Mouse (Mus musculus) neural tube, embryonic 12.5 days (tissue): ENCODE measurements around the gene Gm28035. TPM values are rescaled to one million over a fixed set of nuclear protein-coding genes. Genes with fewer than 3 reads are reported as not detected.

Experiments used
- ATAC-seq: fragments of 200-750 bp; cut with Nextera tagmentation; 2 replicates; pipeline ENCODE4 v1.8.0; 2017; ENCODE audit warnings: low read depth, mild to moderate bottlenecking, moderate TSS enrichment, moderate library complexity; ENCODE audit not compliant: low FRiP score
- H3K27ac ChIP-seq: fragments of 300-500 bp; sonication (generic); 2 replicates; pipeline ENCODE4 v1.5.1; 2016
- H3K27me3 ChIP-seq: fragments of 300-500 bp; sonication (generic); replicated peaks from 2 replicates; pipeline ENCODE4 v1.6.1; 2016; ENCODE audit warnings: mild to moderate bottlenecking
- H3K36me3 ChIP-seq: fragments of 300-500 bp; sonication (generic); 2 replicates; pipeline ENCODE4 v1.6.1; 2016; ENCODE audit warnings: mild to moderate bottlenecking
- H3K4me1 ChIP-seq: fragments of 300-500 bp; sonication (generic); 2 replicates; pipeline ENCODE4 v1.6.1; 2016
- H3K4me2 ChIP-seq: fragments of 300-500 bp; sonication (generic); replicated peaks from 2 replicates; pipeline ENCODE4 v1.6.1; 2016; ENCODE audit warnings: mild to moderate bottlenecking
- H3K4me3 ChIP-seq: fragments of 300-500 bp; sonication (generic); 2 replicates; pipeline ENCODE4 v1.5.1; 2016
- H3K9ac ChIP-seq: fragments of 300-500 bp; sonication (generic); 2 replicates; pipeline ENCODE4 v1.6.1; 2016; ENCODE audit warnings: mild to moderate bottlenecking
- H3K9me3 ChIP-seq: fragments of 300-500 bp; sonication (generic); 2 replicates; pipeline ENCODE4 v1.6.1; 2016; ENCODE audit warnings: mild to moderate bottlenecking
- WGBS: fragments of 180-500 bp; shearing (Covaris S2); methylation state at CpG from one replicate; pipeline ENCODE4 v1.1.7; 2016; 5-methylcytosine and 5-hydroxymethylcytosine counted together
- polyA plus RNA-seq: library from polyadenylated mRNA; unstranded; fragments of >200 nt; fragmentation: Nextera tagmentation; extraction: Ambion mirVana; gene quantifications from 2 replicates; pipeline ENCODE4 v1.2.1, GENCODE M21; 2016

Gene Gm28035
- polyA plus RNA-seq, 1 experiment from 2014 or later = 0.34 TPM

DNA sequence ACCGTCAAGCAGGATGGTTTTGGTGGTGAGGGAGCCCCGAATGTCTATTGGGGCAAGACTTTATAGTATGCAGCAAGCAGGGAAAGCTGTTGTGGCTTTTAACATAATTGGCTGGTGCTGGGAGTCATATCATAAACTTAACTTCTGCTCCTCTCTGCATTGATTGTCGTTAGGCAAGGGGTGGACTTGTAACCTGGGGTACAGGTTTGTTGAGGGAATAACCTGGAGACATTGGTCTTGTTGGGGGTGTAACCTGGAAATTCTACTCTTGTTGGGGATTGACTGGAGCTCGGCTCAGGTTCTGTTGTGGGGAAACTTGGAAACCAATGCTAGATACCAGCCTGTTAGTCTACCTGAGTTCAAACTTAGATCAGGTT lies 28.2 kb upstream of the Gm28035 start:
- 69% methylated on average over 4 of the region's 4 CpGs for WGBS

DNA sequence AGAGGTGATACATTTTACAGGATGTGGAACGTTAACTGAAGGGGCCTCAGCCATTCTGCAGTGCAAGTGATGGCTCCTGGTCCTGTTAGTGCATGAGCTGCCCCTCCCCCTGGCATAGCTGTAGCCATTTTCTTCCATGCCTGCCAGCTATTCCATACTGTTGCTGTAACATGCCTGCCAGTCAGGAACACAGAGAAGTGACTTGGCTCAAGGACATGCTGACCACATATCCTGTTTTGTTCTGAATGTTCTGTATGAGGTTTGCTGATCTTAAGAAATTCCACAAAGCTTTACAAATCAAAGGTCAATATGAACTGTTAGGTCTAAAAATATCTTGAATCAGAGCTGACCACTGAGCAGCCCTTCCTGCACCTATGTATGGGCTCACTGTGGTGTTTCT lies 27.4 kb upstream of the Gm28035 start:
- Histone ChIP-seq H3K4me3 (no peak overlapping the region), H3K4me1 (no peaks in the 10 kb centered on the region), H3K9ac (no peak overlapping the region), H3K27ac (no peak overlapping the region), H3K36me3 (no peaks in the 10 kb centered on the region), H3K4me2 (no peak overlapping the region), H3K27me3 (no peaks in the 10 kb centered on the region), H3K9me3 (no peaks in the 10 kb centered on the region)
- ATAC-seq = no peak
- 90% methylated on average over 1 of the region's 1 CpGs for WGBS

More for the DNA sequence above, 28.2 kb upstream of the Gm28035 start:
- no peak overlapping the region for H3K9ac ChIP-seq
- no peaks in the 10 kb centered on the region for H3K27me3 ChIP-seq
- no peak for ATAC-seq
- H3K4me1 ChIP-seq = no peaks in the 10 kb centered on the region
- H3K9me3 ChIP-seq = no peaks in the 10 kb centered on the region
- no peak overlapping the region for H3K4me3 ChIP-seq
- H3K27ac ChIP-seq = no peak overlapping the region
- no peaks in the 10 kb centered on the region for H3K36me3 ChIP-seq
- no peak overlapping the region for H3K4me2 ChIP-seq

DNA sequence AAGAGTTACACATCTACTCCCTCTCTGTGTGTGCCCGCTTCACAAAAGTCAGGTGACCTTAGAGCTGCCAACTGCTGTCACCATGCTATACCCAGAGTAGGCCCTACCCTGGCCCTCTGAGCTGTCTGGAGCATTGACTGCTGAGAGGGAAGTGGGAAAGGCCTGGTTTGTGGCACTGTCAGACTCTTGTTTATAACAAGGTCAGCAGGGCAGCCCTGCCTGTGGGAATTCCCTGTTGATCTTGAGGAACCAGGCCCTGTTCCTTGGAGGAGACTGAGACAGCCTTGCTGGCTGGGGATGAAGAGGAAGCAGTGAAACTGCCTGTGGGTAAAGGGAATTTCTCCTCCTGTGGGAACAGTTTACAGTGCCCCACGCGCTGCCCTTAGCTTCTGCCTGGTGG lies 25.6 kb upstream of the Gm28035 start:
- Histone ChIP-seq H3K4me2 (no peak overlapping the region), H3K9ac (no peak overlapping the region), H3K9me3 (no peaks in the 10 kb centered on the region), H3K36me3 (no peaks in the 10 kb centered on the region), H3K27me3 (no peaks in the 10 kb centered on the region), H3K4me3 (no peak overlapping the region), H3K27ac (no peak overlapping the region), H3K4me1 (no peaks in the 10 kb centered on the region)
- no peak for ATAC-seq
- 90% methylated on average over 3 of the region's 3 CpGs for WGBS

DNA sequence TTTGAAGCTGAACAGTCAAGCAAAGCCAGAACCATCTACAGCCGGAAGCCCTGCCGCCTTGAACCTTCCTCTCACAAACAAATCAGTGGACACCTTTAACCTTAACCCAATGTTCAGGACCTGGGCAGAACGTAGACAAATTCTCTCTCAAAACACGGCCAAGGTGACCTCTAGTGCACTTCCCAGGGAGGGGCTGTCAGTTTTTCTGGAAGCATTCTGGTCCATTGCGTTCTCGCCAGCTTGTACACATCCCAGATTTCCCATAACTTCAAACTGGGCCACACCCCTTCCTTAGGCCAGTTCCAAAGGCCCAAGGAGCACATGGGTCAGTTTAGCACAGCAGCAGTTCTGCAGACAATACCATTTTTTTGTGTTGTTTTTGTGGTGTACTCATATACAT lies 24.9 kb upstream of the Gm28035 start:
- no peak overlapping the region for H3K4me2 ChIP-seq
- H3K27me3 ChIP-seq = no peaks in the 10 kb centered on the region
- H3K9ac ChIP-seq = no peak overlapping the region
- no peaks in the 10 kb centered on the region for H3K36me3 ChIP-seq
- ATAC-seq = no peak
- no peaks in the 10 kb centered on the region for H3K9me3 ChIP-seq
- no peak overlapping the region for H3K4me3 ChIP-seq
- 83% methylated on average over 6 of the region's 6 CpGs for WGBS
- no peak overlapping the region for H3K27ac ChIP-seq
- no peaks in the 10 kb centered on the region for H3K4me1 ChIP-seq

DNA sequence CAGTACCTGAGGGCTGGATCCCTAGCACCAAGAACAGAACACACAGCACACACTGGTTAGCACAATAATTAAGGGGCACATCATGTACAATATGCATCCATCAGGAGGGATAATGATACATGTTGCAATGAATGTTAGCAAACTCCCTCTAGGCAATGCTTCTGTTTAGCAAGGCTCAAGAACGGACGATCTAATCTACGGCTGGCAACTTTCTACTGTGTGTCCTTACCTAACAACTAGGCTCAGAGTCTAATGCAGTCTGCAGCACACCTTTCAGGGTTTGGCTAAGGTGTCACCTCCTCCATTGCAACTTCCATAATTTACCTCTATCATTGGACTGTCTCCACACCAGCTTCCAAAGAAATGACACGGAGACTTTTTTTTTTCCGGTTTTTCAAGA lies 24.1 kb upstream of the Gm28035 start:
- ATAC-seq = no peak
- 96% methylated on average over 5 of the region's 5 CpGs for WGBS
- no peaks in the 10 kb centered on the region for H3K27me3 ChIP-seq

DNA sequence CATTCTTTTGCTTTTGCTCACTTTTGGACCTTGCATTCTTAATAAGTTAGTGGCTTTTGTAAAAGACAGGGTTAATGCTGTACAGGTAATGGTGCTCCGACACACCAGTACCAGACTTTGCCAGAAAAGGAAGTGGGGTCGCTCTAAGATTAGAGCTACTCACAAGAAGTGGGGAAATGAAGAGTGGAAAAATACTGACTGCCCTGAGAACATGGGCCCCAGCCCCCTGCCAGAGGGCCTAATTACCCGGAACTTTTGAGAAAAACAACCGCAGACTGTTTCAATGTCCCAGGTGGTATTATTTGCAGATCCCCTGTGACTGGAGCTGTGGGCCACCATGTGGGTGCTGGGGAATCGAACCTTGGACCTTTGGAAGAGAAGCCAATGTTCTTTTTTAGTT lies 4.8 kb upstream of the Gm28035 start:
- 86% methylated on average over 5 of the region's 5 CpGs for WGBS
- no peak overlapping the region for H3K27ac ChIP-seq
- peaks cover 30% of the 10 kb centered on the region for H3K4me1 ChIP-seq
- H3K27me3 ChIP-seq = no peaks in the 10 kb centered on the region
- H3K9ac ChIP-seq = no peak overlapping the region
- H3K4me2 ChIP-seq = no peak overlapping the region
- H3K4me3 ChIP-seq = no peak overlapping the region
- H3K9me3 ChIP-seq = no peaks in the 10 kb centered on the region
- peaks cover 11% of the 10 kb centered on the region for H3K36me3 ChIP-seq
- no peak for ATAC-seq

More for the DNA sequence above, 24.1 kb upstream of the Gm28035 start:
- H3K4me2 ChIP-seq = no peak overlapping the region
- no peak overlapping the region for H3K4me3 ChIP-seq
- H3K4me1 ChIP-seq = no peaks in the 10 kb centered on the region
- no peaks in the 10 kb centered on the region for H3K9me3 ChIP-seq
- H3K9ac ChIP-seq = no peak overlapping the region
- H3K27ac ChIP-seq = no peak overlapping the region
- no peaks in the 10 kb centered on the region for H3K36me3 ChIP-seq

DNA sequence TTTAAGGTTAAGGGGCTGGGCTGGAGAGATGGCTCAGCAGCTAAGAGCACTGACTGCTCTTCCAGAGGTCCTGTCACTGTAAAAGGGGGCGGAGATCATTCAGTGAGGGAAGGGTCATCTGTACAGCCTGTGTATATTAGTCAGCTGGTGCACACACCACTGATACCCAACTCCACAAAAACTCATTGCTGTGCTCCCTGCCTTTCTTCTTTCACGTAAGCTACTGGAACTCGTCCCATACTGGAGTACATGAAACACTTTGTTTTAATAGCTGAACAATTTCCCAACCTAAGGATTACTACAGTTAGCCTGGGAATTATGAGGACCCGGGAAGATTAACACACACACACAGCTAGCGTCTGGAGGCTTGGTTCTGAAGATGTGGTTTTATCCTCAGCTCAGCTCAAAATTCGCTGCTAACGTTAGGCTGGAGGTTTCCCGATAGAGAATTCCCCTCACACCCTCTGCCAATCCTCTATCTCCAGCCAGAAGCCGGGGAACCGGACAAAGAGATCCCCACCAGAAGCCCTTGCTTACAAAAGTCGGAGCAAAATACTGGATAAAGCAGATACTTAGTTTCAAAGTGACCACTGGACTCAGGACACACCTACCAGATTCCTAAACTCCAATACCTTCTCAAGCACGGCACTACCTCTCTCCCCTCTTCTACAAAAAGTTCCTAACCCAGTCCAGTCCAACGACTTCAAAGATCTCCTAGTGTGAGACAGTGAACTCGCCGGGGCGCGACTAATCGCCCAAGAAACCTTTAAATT lies 3.8 kb upstream of the Gm28035 start:
- 4% methylated on average over 18 of the region's 18 CpGs for WGBS
- peak overlapping the region; percentile 94 for H3K4me2 ChIP-seq
- H3K9ac ChIP-seq = peak overlapping the region; percentile 83
- peaks cover 32% of the 10 kb centered on the region for H3K4me1 ChIP-seq
- H3K4me3 ChIP-seq = peak overlapping the region; percentile 89
- H3K27me3 ChIP-seq = no peaks in the 10 kb centered on the region
- 0 out of 2 replicates have a peak overlapping the region, but pooled peaks have one; percentile 83 for H3K27ac ChIP-seq
- H3K9me3 ChIP-seq = no peaks in the 10 kb centered on the region
- peak; percentile 27; the same call in 1 of the 2 replicates for ATAC-seq
- H3K36me3 ChIP-seq = peaks cover 21% of the 10 kb centered on the region

DNA sequence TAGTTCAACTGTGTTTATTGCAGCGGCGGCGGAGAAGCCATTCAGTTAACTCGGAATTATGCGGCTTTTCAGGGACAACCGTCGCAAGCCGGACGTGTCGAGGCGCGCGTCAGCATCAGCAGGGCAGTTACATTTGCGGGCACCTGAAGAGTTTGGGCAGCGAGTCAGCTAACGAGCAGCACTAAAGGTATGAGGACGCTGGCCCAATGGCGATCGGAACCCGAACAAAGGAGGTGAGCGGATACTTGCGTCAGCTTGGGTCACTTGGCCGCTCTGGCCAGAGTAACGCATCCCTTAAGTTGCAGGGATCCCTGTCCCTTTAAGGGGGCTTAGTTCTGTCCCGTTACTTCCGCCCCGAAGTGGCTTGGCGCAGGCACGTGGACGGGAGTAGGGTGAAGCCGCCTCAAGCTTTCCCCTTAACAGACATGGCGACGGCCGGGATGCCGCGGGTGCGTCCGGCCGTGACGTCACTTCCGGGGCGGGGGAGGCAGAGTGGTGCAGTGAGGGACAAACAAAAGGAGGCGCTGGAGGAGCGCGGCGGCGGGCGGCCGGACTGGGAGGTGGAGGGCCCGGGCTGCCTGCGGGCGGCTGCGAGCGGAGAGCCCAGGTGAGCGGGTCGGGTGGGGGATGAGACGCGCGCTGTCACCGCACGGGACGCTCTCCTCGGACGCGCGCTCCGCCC lies 3.0 kb upstream of the Gm28035 start, which contains the start of gene Lrrc8a:
Gene Lrrc8a, plus strand, starts transcription at position 517 of the 682 bp plus-strand sequence.
- ATAC-seq = peak; percentile 94
- no peaks in the 10 kb centered on the region for H3K9me3 ChIP-seq
- H3K4me2 ChIP-seq = peak within 1 kb of the TSS; percentile 94
- peak within 1 kb of the TSS; percentile 89 for H3K4me3 ChIP-seq
- H3K36me3 ChIP-seq = peaks cover 28% of the 10 kb centered on the region
- no peaks in the 10 kb centered on the region for H3K27me3 ChIP-seq
- H3K9ac ChIP-seq = peak within 1 kb of the TSS; percentile 83
- peak within 1 kb of the TSS; percentile 83 for H3K27ac ChIP-seq
- under 1% methylated on average over 67 of the region's 67 CpGs for WGBS
- H3K4me1 ChIP-seq = peaks cover 33% of the 10 kb centered on the region

DNA sequence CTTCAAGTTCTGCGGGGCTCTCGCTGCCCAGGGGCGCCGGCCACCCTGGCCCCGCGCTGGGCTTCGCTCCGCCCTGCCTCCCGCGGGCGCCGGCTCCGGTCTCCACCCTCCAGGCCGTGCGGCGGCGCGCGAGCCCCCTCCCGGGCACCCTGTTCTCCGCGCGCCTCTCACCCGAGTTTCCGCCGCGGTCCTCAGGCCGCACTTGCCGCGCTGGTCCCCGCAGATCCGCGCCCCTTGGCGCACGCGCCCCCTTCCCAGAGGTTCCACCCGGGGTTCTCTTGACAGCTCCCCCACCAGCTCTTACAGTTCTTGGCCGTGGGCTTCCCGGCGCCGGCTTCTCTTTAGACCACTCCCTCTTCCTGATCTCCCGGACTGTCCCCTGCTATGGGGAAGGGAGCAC lies 2.5 kb upstream of the Gm28035 start:
- peaks cover 36% of the 10 kb centered on the region for H3K4me1 ChIP-seq
- H3K9me3 ChIP-seq = no peaks in the 10 kb centered on the region
- H3K4me3 ChIP-seq = peak overlapping the region; percentile 89
- ATAC-seq = peak; percentile 88
- H3K27me3 ChIP-seq = no peaks in the 10 kb centered on the region
- H3K4me2 ChIP-seq = peak overlapping the region; percentile 94
- WGBS = under 1% methylated on average over 40 of the region's 42 CpGs
- peak overlapping the region; percentile 83 for H3K27ac ChIP-seq
- peak overlapping the region; percentile 83 for H3K9ac ChIP-seq
- peaks cover 33% of the 10 kb centered on the region for H3K36me3 ChIP-seq

DNA sequence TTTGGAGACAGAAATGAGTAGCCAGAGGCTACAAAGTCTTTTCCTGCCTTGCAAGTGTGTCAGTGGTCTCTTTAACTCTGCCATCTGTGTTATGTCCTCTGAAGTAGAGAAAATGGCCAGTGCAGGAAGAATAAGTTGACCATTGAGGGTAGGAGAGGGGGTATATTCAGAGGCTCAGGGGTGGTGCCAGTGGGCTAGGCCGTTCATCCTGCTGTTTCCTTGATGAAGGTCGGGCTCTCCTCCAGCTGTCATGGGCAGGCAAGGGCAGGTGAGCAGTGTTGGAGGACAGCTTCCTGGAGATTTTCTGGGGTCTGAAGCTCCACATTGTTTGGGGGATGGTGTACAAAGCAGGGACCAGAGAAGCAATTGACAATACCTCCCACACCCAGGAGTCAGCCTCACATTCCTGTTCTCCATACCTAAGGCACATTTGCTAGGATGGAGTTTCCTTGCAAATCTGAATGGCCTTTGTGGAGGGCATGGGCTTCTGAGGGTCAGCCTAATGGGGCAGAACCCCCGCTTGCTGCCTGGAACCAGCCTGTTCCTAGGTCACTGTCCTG lies 1.4 kb upstream of the Gm28035 start:
- Histone ChIP-seq H3K4me1 (peaks cover 36% of the 10 kb centered on the region), H3K27me3 (no peaks in the 10 kb centered on the region), H3K36me3 (peaks cover 43% of the 10 kb centered on the region), H3K9me3 (no peaks in the 10 kb centered on the region), H3K9ac (peak overlapping the region; percentile 83), H3K27ac (no peak overlapping the region), H3K4me3 (peak overlapping the region; percentile 89), H3K4me2 (peak overlapping the region; percentile 94)
- 83% methylated on average over 3 of the region's 3 CpGs for WGBS
- no peak for ATAC-seq

DNA sequence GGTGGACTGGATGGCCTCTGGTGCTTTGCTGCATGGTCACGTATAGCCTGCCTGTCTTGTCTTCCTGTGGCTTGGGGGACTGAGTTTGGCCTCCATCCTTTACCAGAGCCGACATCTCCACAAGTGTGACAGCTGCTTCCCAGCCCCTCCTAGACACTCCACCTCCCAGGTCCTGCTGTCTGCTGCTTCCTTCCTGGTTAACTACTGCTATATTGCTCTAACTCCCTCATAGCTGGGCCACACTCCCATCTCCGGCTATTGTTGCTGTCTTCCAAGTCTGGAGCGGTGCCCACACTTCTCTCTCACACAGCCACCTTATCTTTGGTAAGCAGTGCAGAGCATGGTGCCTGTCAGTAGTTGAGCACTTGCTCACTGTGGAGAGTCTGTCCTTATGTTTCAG lies 590 bp upstream of the Gm28035 start:
- ATAC-seq = no peak
- peaks cover 36% of the 10 kb centered on the region for H3K4me1 ChIP-seq
- H3K4me3 ChIP-seq = no peak overlapping the region
- H3K9ac ChIP-seq = 0 out of 2 replicates have a peak overlapping the region, but pooled peaks have one; percentile 33
- no peaks in the 10 kb centered on the region for H3K27me3 ChIP-seq
- H3K27ac ChIP-seq = no peak overlapping the region
- peak overlapping the region; percentile 94 for H3K4me2 ChIP-seq
- H3K9me3 ChIP-seq = no peaks in the 10 kb centered on the region
- WGBS = 78% methylated on average over 4 of the region's 4 CpGs
- H3K36me3 ChIP-seq = peaks cover 49% of the 10 kb centered on the region

DNA sequence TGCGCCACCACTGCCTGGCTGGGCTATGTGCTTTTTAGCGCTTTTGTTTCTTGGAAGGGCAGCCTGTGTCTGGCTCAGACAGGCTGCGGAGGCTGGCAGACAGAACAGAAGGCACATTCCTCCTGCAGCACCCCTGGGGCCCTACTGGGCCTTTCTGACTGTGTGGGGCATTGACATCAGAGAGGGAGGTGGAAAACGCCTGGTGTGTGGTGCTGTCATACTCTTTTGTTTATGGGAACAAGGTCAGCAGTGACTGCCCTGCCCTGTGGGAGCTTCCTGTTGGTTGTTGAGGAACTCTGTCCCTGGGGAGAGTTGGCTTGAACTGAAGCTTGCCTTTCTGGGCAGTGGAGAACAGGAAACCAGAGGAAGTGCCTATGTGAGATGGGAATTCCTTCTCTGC lies 2.1 kb downstream of the Gm28035 start:
- Histone ChIP-seq H3K9me3 (no peaks in the 10 kb centered on the region), H3K9ac (no peak overlapping the region), H3K27ac (no peak overlapping the region), H3K4me2 (no peak overlapping the region), H3K4me1 (peaks cover 36% of the 10 kb centered on the region), H3K4me3 (no peak overlapping the region), H3K36me3 (peaks cover 64% of the 10 kb centered on the region), H3K27me3 (no peaks in the 10 kb centered on the region)
- no peak for ATAC-seq
- 37% methylated on average over 4 of the region's 4 CpGs for WGBS
